Mouse (Mus musculus) erythroblast, embryonic 14.5 days (primary cell): ENCODE results near the gene Ddi2.

Experiments used
- GATA1 ChIP-seq: IDR thresholded peaks from 2 replicates; pipeline ENCODE4 v1.6.1; 2012; ENCODE audit warnings: low read length, inconsistent platforms, mixed read lengths
- TAL1 ChIP-seq: IDR thresholded peaks from 3 replicates; pipeline ENCODE4 v1.6.1; 2012; ENCODE audit warnings: low read length, inconsistent platforms, mixed read lengths

DNA sequence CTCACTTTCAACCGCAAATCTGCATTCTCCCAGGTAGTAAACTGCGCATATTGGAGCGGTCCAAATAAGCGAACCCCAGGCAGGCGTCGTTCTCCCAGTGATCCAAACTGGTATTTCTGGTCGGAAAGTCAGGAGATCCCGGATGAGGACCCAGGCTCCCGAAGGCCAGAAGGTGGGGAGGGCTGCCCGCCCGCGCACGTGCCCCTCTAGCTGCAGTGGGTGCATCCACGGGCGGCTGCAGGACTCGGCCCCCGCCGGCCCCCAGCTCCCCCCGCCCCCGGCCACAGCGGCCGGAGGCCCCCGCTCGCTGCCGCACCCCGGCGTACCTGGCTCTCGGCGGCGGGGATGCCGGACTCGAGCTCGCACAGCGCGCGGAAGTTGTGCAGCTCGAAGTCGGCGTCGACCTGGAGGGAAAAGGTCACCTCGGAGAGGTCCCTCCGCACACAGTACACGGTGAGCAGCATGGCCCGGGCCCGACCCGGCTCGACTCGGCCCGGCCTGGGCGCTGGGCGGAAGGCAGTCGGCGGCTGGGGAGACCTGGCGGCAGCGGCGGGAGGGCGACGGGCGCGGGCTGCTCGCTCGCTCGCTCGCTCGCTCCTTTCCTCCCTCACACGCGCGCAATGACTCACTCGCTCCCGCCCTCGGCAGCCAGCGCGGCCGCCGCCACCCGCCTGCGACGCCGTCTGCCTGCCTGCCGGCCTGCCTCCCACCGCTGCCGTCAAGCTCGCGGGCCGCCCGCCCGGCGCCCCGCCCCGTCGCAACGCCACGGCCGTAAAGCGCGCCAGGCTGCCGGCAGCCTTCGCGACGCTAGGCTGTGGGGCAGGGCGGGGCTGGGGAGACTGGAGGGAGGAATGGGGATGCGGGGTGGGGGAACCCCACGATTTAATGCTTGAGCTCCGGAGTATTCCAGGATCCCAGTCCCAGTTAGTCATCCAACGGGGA, at the start of gene Ddi2:
- TF ChIP-seq TAL1 (no peak), GATA1 (no peak)
